Mouse (Mus musculus): ENCODE measurements around the gene Tmem177. TPM values are rescaled to one million over a fixed set of nuclear protein-coding genes. Genes with fewer than 3 reads are reported as not detected.

Tmem177 gene
- total RNA-seq, 1 experiment, result 9.5 TPM

DNA sequence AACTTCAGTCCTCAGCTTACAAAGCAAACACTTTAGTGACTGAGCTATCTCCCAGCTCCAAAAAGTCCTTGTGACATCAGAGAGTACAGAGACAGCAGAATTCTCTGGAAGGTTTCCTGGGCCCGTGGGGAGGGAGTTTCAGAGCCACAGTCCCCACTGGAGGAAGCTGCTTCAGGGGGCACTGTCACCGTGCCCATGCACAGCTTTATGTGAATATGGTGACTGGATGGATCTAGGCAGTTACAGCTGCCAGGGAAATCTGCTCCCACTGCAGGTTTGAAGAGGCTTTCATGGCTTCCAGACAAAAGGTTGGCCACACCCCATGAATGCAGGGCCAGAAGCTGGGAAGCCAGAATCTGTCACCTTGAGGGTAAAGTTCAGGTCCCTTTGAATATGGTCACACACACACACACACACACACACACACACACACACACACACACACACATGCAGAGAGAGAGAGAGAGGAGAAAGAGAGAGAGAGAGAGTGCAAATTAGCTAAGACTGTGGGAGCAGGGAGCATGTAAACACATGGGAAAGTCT is 5.7 kb downstream of the Tmem177 start:
- DNase-seq (ENCODE audit: low read depth, low spot score), result no peak
- no peak overlapping the region for H3K4me3 ChIP-seq (ENCODE audit: insufficient read depth in 1 of 2, low read depth in 1 of 2, low read length in 2 of 2, poor library complexity in 1 of 2, severe bottlenecking in 1 of 2)
- peaks cover 2 to 6% of the 10 kb centered on the region in 2 experiments; a peak in 1 of 4 replicates for H3K4me1 ChIP-seq (ENCODE audit: control insufficient read depth in 2 of 2, insufficient read depth in 2 of 2, low read length in 2 of 2, poor library complexity in 1 of 2)
- H3K9me3 ChIP-seq (ENCODE audit: control insufficient read depth, insufficient read depth, low read depth, low read length), result no peaks in the 10 kb centered on the region
- H3K27ac ChIP-seq (ENCODE audit: insufficient read depth, low read depth, low read length, poor library complexity, severe bottlenecking), result no peak overlapping the region
- peaks cover 6% of the 10 kb centered on the region; the same call in 1 of the 2 replicates for H3K36me3 ChIP-seq (ENCODE audit: control insufficient read depth, insufficient read depth, low read length, poor library complexity, severe bottlenecking)
- in situ Hi-C loops (cut with MboI; ENCODE audit: low sequenced_read_pairs in 2 of 2, unreplicated experiment in 2 of 2), result no loop called here
- H3K9ac ChIP-seq (ENCODE audit: insufficient read depth, low read depth, low read length, poor library complexity, severe bottlenecking), result no peak overlapping the region
- no peak for TF ChIP-seq ZNF384 (IDR thresholded peaks at IDR 0.05; ENCODE audit: low read depth, low read length)
- no peak for TF ChIP-seq MAFK (IDR thresholded peaks at IDR 0.05; ENCODE audit: insufficient read depth, low read depth, low read length)
- no peak for TF ChIP-seq HCFC1 (IDR thresholded peaks at IDR 0.05; ENCODE audit: borderline replicate concordance, insufficient read depth, low read length)
- TF ChIP-seq CHD2 (IDR thresholded peaks at IDR 0.05; ENCODE audit: low read depth, low read length), result no peak
- TF ChIP-seq ZC3H11A (IDR thresholded peaks at IDR 0.05; ENCODE audit: borderline replicate concordance, low read depth, low read length), result no peak

GRCm38 (mm10) chr1:119903231-119903620 is 9.8 kb downstream of the Tmem177 start:
- in situ Hi-C loops (cut with MboI; ENCODE audit: low sequenced_read_pairs in 2 of 2, unreplicated experiment in 2 of 2), result no loop called here
- H3K27ac ChIP-seq (ENCODE audit: insufficient read depth, low read depth, low read length, poor library complexity, severe bottlenecking), result no peak overlapping the region
- no peak overlapping the region for H3K9ac ChIP-seq (ENCODE audit: insufficient read depth, low read depth, low read length, poor library complexity, severe bottlenecking)

DNA sequence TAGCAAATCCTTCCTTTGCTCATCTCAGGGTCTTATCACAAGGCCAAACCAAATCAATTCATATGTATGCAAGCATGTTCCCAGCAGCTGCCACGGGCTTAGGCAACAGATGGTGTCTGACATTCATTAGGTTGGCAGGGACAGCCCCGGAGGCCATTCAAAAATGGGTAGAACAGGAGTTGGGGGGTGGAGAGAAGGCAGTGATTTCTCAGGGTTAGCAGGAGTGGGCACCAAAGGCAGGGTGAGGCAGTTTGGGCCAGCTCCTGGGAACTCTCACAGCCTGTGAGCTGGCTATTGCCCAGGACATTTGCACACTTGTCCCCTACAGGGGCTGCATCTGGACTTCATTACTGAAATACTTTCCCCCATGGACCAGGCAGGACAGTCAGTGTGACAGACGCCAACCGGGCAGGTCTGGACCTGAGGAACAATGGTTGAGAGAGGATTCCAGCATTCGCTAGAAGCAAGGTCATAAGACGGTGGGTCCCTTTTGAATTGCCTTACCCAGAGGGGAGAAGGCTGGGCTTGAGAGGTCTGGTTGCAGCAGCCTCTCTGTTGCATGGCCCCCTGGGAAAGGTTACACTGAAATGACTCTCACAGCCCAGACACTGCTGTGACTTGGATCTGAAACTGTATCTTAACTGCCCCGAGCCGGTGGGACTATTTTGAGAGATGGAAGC is 10.3 kb downstream of the Tmem177 start:
- TF ChIP-seq MAFK (IDR thresholded peaks at IDR 0.05; ENCODE audit: insufficient read depth, low read depth, low read length) (no peak), HCFC1 (IDR thresholded peaks at IDR 0.05; ENCODE audit: borderline replicate concordance, insufficient read depth, low read length) (no peak), ZC3H11A (IDR thresholded peaks at IDR 0.05; ENCODE audit: borderline replicate concordance, low read depth, low read length) (no peak), ZNF384 (IDR thresholded peaks at IDR 0.05; ENCODE audit: low read depth, low read length) (no peak), CHD2 (IDR thresholded peaks at IDR 0.05; ENCODE audit: low read depth, low read length) (no peak)
- Histone ChIP-seq H3K9ac (ENCODE audit: insufficient read depth, low read depth, low read length, poor library complexity, severe bottlenecking) (no peak overlapping the region), H3K9me3 (ENCODE audit: control insufficient read depth, insufficient read depth, low read depth, low read length) (no peaks in the 10 kb centered on the region), H3K4me3 (ENCODE audit: insufficient read depth in 1 of 2, low read depth in 1 of 2, low read length in 2 of 2, poor library complexity in 1 of 2, severe bottlenecking in 1 of 2) (no peak overlapping the region), H3K4me1 (ENCODE audit: control insufficient read depth in 2 of 2, insufficient read depth in 2 of 2, low read length in 2 of 2, poor library complexity in 1 of 2) (no peaks in the 10 kb centered on the region), H3K36me3 (ENCODE audit: control insufficient read depth, insufficient read depth, low read length, poor library complexity, severe bottlenecking) (no peaks in the 10 kb centered on the region), H3K27ac (ENCODE audit: insufficient read depth, low read depth, low read length, poor library complexity, severe bottlenecking) (no peak overlapping the region)
- no peak for DNase-seq (ENCODE audit: low read depth, low spot score)
- in situ Hi-C loops (cut with MboI; ENCODE audit: low sequenced_read_pairs in 2 of 2, unreplicated experiment in 2 of 2), result no loop called here

More at GRCm38 (mm10) chr1:119903231-119903620, 9.8 kb downstream of the Tmem177 start:
- TF ChIP-seq HCFC1 (IDR thresholded peaks at IDR 0.05; ENCODE audit: borderline replicate concordance, insufficient read depth, low read length), result no peak
- no peak for TF ChIP-seq MAFK (IDR thresholded peaks at IDR 0.05; ENCODE audit: insufficient read depth, low read depth, low read length)
- no peak for TF ChIP-seq ZNF384 (IDR thresholded peaks at IDR 0.05; ENCODE audit: low read depth, low read length)
- no peak for TF ChIP-seq ZC3H11A (IDR thresholded peaks at IDR 0.05; ENCODE audit: borderline replicate concordance, low read depth, low read length)
- no peak for TF ChIP-seq CHD2 (IDR thresholded peaks at IDR 0.05; ENCODE audit: low read depth, low read length)
- Histone ChIP-seq H3K4me3 (ENCODE audit: insufficient read depth in 1 of 2, low read depth in 1 of 2, low read length in 2 of 2, poor library complexity in 1 of 2, severe bottlenecking in 1 of 2) (no peak overlapping the region), H3K9me3 (ENCODE audit: control insufficient read depth, insufficient read depth, low read depth, low read length) (no peaks in the 10 kb centered on the region), H3K4me1 (ENCODE audit: control insufficient read depth in 2 of 2, insufficient read depth in 2 of 2, low read length in 2 of 2, poor library complexity in 1 of 2) (no peaks in the 10 kb centered on the region), H3K36me3 (ENCODE audit: control insufficient read depth, insufficient read depth, low read length, poor library complexity, severe bottlenecking) (no peaks in the 10 kb centered on the region)
- no peak for DNase-seq (ENCODE audit: low read depth, low spot score)

GRCm38 (mm10) chr1:119899195-119900123 is 13.5 kb downstream of the Tmem177 start:
- Histone ChIP-seq H3K4me3 (ENCODE audit: insufficient read depth in 1 of 2, low read depth in 1 of 2, low read length in 2 of 2, poor library complexity in 1 of 2, severe bottlenecking in 1 of 2) (no peak overlapping the region), H3K9ac (ENCODE audit: insufficient read depth, low read depth, low read length, poor library complexity, severe bottlenecking) (no peak overlapping the region), H3K4me1 (ENCODE audit: control insufficient read depth in 2 of 2, insufficient read depth in 2 of 2, low read length in 2 of 2, poor library complexity in 1 of 2) (no peaks in the 10 kb centered on the region), H3K9me3 (ENCODE audit: control insufficient read depth, insufficient read depth, low read depth, low read length) (no peaks in the 10 kb centered on the region), H3K27ac (ENCODE audit: insufficient read depth, low read depth, low read length, poor library complexity, severe bottlenecking) (no peak overlapping the region), H3K36me3 (ENCODE audit: control insufficient read depth, insufficient read depth, low read length, poor library complexity, severe bottlenecking) (no peaks in the 10 kb centered on the region)
- in situ Hi-C loops (cut with MboI; ENCODE audit: low sequenced_read_pairs in 2 of 2, unreplicated experiment in 2 of 2), result no loop called here
- no peak for TF ChIP-seq HCFC1 (IDR thresholded peaks at IDR 0.05; ENCODE audit: borderline replicate concordance, insufficient read depth, low read length)
- TF ChIP-seq ZNF384 (IDR thresholded peaks at IDR 0.05; ENCODE audit: low read depth, low read length), result no peak
- TF ChIP-seq MAFK (IDR thresholded peaks at IDR 0.05; ENCODE audit: insufficient read depth, low read depth, low read length), result no peak
- TF ChIP-seq CHD2 (IDR thresholded peaks at IDR 0.05; ENCODE audit: low read depth, low read length), result no peak
- TF ChIP-seq ZC3H11A (IDR thresholded peaks at IDR 0.05; ENCODE audit: borderline replicate concordance, low read depth, low read length), result no peak
- DNase-seq (ENCODE audit: low read depth, low spot score), result no peak

All from ES-E14 (cell line).